Mouse (Mus musculus): ENCODE results near the gene Syt1. TPM values are rescaled to one million over a fixed set of nuclear protein-coding genes. Genes with fewer than 3 reads are reported as not detected.

Syt1 gene
- polyA plus RNA-seq, 1 experiment from 2014 or later: 0.70 TPM

DNA sequence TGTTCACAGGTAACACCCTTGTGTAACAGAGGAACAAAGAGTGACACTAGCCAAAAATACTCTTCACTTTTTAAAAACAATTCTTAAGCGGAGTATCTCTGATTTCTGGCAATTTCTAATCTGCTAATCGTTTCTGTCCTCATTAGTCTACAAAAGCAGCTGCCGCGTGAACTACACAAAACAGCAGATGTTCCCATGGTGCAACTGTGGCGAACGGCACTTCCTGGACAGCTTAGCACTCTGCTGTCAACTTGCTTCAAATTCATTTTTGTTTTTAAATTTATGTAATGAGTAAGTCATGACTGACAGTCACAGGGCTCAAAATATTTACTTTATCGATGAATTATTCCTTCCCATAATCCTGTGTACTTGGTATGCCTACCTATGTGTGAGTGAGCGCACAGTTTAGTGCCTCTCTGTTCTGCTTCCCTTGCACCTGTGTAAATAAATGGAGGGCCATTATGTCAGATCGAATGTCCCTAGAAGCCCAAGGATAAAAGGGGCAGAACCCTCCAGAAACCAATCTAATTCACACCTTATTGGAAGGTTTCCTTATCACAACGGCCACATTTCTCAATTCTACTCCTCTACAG lies 73.8 kb downstream of the Syt1 start:
- Histone ChIP-seq H3K9me3 (no peaks in the 10 kb centered on the region), H3K27me3 (ENCODE audit: insufficient read depth, poor library complexity, severe bottlenecking) (no peaks in the 10 kb centered on the region), H3K4me3 (no peak overlapping the region), H3K36me3 (no peaks in the 10 kb centered on the region), H3K27ac (no peak overlapping the region), H3K4me1 (no peaks in the 10 kb centered on the region)
- DNase-seq (ENCODE audit: low spot score): no peak
- WGBS: 81% methylated on average over 10 of the region's 10 CpGs

DNA sequence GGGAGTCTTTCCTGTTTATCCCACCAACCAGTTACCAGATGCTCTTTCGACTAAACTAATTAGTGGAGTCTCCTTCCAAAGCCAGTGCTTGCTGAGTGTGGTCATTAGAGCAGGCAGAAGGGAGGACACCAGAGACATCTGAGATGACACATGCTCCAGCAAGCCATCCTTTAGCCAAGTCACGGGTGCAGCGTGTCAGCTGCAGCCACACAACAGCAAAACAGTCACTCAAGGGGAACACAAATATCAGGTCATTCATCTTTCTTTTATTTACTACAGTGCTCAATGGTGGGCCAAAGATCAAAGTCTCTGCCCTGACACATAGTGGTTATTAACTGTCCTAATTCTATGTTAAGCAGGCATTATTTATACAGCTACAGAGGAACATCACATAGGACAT lies 80.5 kb downstream of the Syt1 start:
- Histone ChIP-seq H3K27me3 (ENCODE audit: insufficient read depth, poor library complexity, severe bottlenecking) (no peaks in the 10 kb centered on the region), H3K4me3 (no peak overlapping the region), H3K9me3 (no peaks in the 10 kb centered on the region), H3K36me3 (no peaks in the 10 kb centered on the region), H3K27ac (no peak overlapping the region), H3K4me1 (no peaks in the 10 kb centered on the region)
- DNase-seq (ENCODE audit: low spot score): no peak
- 79% methylated on average over 3 of the region's 3 CpGs for WGBS

DNA sequence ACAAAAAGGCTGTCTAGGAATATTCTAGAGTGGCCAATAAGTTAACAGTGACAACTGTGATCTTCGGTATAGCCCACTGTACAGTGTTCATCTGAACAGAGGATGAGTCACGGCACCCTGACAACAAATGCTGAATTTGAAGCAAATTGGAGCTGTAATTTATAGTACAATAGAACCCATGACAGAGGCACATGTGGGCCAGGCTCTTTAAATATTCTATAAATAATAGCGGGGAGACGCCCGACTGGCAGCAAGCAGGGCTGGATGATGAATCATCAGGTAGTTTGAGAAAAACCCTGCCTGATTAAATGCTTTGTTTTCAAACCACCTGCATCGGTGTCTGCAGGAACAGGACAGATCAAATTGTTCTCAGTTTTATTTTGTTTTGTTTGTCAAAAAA lies 81.1 kb downstream of the Syt1 start:
- no peaks in the 10 kb centered on the region for H3K4me1 ChIP-seq
- H3K36me3 ChIP-seq: no peaks in the 10 kb centered on the region
- H3K27ac ChIP-seq: no peak overlapping the region
- no peak overlapping the region for H3K4me3 ChIP-seq
- DNase-seq (ENCODE audit: low spot score): no peak
- H3K27me3 ChIP-seq (ENCODE audit: insufficient read depth, poor library complexity, severe bottlenecking): no peaks in the 10 kb centered on the region
- H3K9me3 ChIP-seq: no peaks in the 10 kb centered on the region
- WGBS: 88% methylated on average over 6 of the region's 6 CpGs

- Histone ChIP-seq H3K27ac (no peak overlapping the region), H3K9me3 (no peaks in the 10 kb centered on the region), H3K4me1 (no peaks in the 10 kb centered on the region), H3K27me3 (ENCODE audit: insufficient read depth, poor library complexity, severe bottlenecking) (no peaks in the 10 kb centered on the region), H3K4me3 (no peak overlapping the region), H3K36me3 (no peaks in the 10 kb centered on the region)
- 95% methylated on average over 1 of the region's 1 CpGs for WGBS
- DNase-seq (ENCODE audit: low spot score): no peak
Measured at GRCm38 (mm10) chr10:108905264-108905663, 105.5 kb downstream of the Syt1 start.

GRCm38 (mm10) chr10:108904371-108904770 lies 106.4 kb downstream of the Syt1 start:
- no peak for DNase-seq (ENCODE audit: low spot score)
- no peaks in the 10 kb centered on the region for H3K27me3 ChIP-seq (ENCODE audit: insufficient read depth, poor library complexity, severe bottlenecking)
- no peak overlapping the region for H3K4me3 ChIP-seq
- no peaks in the 10 kb centered on the region for H3K36me3 ChIP-seq
- H3K4me1 ChIP-seq: no peaks in the 10 kb centered on the region
- WGBS: 75% methylated on average over 4 of the region's 4 CpGs
- no peaks in the 10 kb centered on the region for H3K9me3 ChIP-seq
- H3K27ac ChIP-seq: no peak overlapping the region

DNA sequence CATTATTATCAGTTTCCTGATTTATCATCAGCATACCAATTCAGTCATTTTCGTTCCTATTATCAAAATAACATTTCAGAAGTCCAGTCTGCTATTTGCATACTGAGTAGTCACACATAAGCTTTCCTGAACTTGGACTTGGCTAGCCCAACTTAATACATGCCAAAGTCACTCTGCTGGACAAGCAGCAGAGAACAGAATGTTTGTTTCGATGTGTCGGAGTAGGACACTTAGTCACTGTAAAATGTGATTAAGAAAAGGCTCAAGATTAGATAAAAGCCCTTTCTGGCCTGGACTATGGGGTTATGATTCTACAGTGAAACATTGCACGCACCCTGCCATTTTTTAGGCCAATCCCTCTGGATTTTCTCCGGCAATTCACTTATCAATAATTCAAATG lies 114.3 kb downstream of the Syt1 start:
- H3K4me1 ChIP-seq: no peaks in the 10 kb centered on the region
- H3K4me3 ChIP-seq: no peak overlapping the region
- WGBS: 86% methylated on average over 5 of the region's 5 CpGs
- no peaks in the 10 kb centered on the region for H3K27me3 ChIP-seq (ENCODE audit: insufficient read depth, poor library complexity, severe bottlenecking)
- no peak for DNase-seq (ENCODE audit: low spot score)
- no peaks in the 10 kb centered on the region for H3K9me3 ChIP-seq
- no peak overlapping the region for H3K27ac ChIP-seq
- H3K36me3 ChIP-seq: no peaks in the 10 kb centered on the region

- Histone ChIP-seq H3K4me1 (no peaks in the 10 kb centered on the region), H3K36me3 (no peaks in the 10 kb centered on the region), H3K9me3 (no peaks in the 10 kb centered on the region), H3K4me3 (no peak overlapping the region), H3K27ac (no peak overlapping the region), H3K27me3 (ENCODE audit: insufficient read depth, poor library complexity, severe bottlenecking) (no peaks in the 10 kb centered on the region)
- DNase-seq (ENCODE audit: low spot score): no peak
- WGBS: 84% methylated on average over 6 of the region's 6 CpGs
Measured at GRCm38 (mm10) chr10:108893288-108893687, 117.5 kb downstream of the Syt1 start.

DNA sequence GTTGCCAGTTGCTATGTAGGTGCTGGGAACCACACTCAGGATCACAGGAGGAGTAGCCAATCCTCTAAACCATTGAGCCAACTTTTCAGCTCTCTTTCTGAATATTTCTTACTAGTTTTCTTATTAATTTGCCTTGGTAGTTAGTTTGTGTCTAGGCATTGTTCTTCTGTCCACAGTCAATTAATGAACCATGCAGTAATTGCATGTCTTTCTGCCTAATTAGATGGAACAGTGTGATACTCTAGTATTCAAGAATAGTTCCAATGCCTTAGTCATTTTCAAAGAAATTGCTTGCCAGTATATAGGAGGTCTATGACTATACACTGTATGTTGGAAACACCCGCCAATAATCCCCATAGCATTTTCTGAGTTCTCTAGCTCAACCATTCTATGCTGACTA lies 118.3 kb downstream of the Syt1 start:
- Histone ChIP-seq H3K27ac (no peak overlapping the region), H3K36me3 (no peaks in the 10 kb centered on the region), H3K4me1 (no peaks in the 10 kb centered on the region), H3K4me3 (no peak overlapping the region), H3K9me3 (no peaks in the 10 kb centered on the region), H3K27me3 (ENCODE audit: insufficient read depth, poor library complexity, severe bottlenecking) (no peaks in the 10 kb centered on the region)
- no peak for DNase-seq (ENCODE audit: low spot score)
- WGBS: 94% methylated on average over 1 of the region's 1 CpGs

GRCm38 (mm10) chr10:108889084-108889483 lies 121.7 kb downstream of the Syt1 start:
- H3K9me3 ChIP-seq: no peaks in the 10 kb centered on the region
- no peak overlapping the region for H3K27ac ChIP-seq
- no peak overlapping the region for H3K4me3 ChIP-seq
- no peak for DNase-seq (ENCODE audit: low spot score)
- WGBS: 87% methylated on average over 4 of the region's 4 CpGs
- no peaks in the 10 kb centered on the region for H3K27me3 ChIP-seq (ENCODE audit: insufficient read depth, poor library complexity, severe bottlenecking)
- no peaks in the 10 kb centered on the region for H3K4me1 ChIP-seq
- no peaks in the 10 kb centered on the region for H3K36me3 ChIP-seq

DNA sequence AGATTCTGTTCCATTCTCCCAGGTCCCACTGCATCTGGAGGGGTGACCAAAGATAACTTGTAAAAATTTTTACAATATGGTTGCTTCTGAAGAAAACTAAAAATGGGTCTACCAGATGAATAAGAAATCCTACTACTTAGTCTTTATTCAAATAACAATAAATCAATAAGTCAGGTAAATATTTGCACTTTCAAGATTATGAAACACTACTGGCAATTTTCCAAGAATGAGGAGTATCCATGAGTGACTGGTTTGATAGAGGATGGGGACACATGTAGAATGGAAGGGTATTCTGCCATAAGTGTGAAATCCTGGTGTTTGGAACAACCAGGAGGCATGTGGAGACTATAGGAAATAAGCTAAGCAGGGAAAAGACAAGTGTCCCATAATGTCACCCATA lies 124.0 kb downstream of the Syt1 start:
- Histone ChIP-seq H3K9me3 (no peaks in the 10 kb centered on the region), H3K27me3 (ENCODE audit: insufficient read depth, poor library complexity, severe bottlenecking) (no peaks in the 10 kb centered on the region), H3K27ac (no peak overlapping the region), H3K4me3 (no peak overlapping the region), H3K36me3 (no peaks in the 10 kb centered on the region), H3K4me1 (no peaks in the 10 kb centered on the region)
- DNase-seq (ENCODE audit: low spot score): no peak

DNA sequence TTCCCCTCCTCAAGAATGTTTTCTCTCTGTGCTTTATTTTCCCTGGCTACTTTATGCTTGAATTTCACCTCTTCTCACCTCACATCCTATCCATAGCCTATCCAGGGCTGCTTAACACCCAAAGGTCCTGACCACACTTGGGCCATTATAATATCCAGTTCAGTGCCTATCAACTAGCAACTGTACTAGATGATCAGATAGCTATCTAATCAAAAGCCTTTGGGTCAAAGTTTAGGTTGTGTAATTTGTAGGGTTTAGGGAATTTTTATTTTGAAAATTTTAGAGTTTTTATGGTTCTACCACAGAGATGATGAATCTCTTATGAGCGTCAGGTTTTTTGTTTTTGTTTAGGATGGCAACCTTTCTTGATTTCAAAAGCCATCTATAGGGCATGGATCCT lies 125.0 kb downstream of the Syt1 start:
- WGBS: 83% methylated on average over 1 of the region's 1 CpGs

DNA sequence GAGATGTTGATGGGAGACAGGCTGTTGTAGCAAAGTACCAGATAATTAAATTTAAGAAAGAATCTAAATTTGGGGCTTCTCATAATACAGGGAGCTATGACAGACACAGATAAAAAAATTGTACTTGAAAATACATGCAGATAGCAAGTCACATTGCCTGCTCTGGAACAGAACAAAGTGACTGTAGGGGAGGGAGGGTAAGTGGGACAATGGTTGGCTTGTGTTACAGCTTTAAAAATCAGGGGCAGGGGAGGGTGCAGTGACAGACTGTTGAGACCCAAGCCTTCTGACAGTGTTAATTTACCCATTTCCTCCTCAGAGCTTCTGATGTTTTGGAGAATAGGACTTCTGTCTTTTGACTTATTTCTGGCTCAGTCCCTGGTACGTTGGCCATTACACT lies 126.3 kb downstream of the Syt1 start:
- Histone ChIP-seq H3K4me3 (no peak overlapping the region), H3K27ac (no peak overlapping the region), H3K27me3 (ENCODE audit: insufficient read depth, poor library complexity, severe bottlenecking) (no peaks in the 10 kb centered on the region), H3K4me1 (no peaks in the 10 kb centered on the region), H3K36me3 (no peaks in the 10 kb centered on the region), H3K9me3 (no peaks in the 10 kb centered on the region)
- 59% methylated on average over 1 of the region's 1 CpGs for WGBS
- no peak for DNase-seq (ENCODE audit: low spot score)

More for the DNA sequence above, 125.0 kb downstream of the Syt1 start:
- H3K4me3 ChIP-seq: no peak overlapping the region
- H3K36me3 ChIP-seq: no peaks in the 10 kb centered on the region
- H3K27ac ChIP-seq: no peak overlapping the region
- DNase-seq (ENCODE audit: low spot score): no peak
- H3K4me1 ChIP-seq: no peaks in the 10 kb centered on the region
- no peaks in the 10 kb centered on the region for H3K9me3 ChIP-seq
- H3K27me3 ChIP-seq (ENCODE audit: insufficient read depth, poor library complexity, severe bottlenecking): no peaks in the 10 kb centered on the region

- WGBS: 93% methylated on average over 2 of the region's 2 CpGs
- Histone ChIP-seq H3K9me3 (no peaks in the 10 kb centered on the region), H3K27ac (no peak overlapping the region), H3K4me1 (no peaks in the 10 kb centered on the region), H3K4me3 (no peak overlapping the region), H3K36me3 (no peaks in the 10 kb centered on the region), H3K27me3 (ENCODE audit: insufficient read depth, poor library complexity, severe bottlenecking) (no peaks in the 10 kb centered on the region)
- DNase-seq (ENCODE audit: low spot score): no peak
Measured at GRCm38 (mm10) chr10:108880372-108880771, 130.4 kb downstream of the Syt1 start.

DNA sequence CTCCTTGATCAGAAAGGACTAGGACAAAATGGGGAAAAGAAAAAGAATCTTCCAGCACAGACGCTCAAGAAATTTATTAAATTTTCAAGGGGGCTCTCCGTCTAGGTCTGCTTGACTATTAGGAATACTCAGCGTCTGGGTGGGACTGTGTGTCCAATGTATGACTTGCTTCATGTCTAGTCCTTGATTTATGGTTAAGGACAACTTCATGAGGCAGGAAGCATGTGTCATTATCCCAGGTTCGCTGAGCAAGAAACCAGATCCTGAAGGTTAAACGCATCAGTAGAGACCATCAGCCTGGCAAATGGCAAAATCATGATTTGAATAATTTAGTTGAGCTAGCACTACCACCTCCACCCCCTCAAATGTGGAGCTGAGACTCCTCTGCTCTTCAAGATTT lies 135.1 kb downstream of the Syt1 start:
- Histone ChIP-seq H3K4me3 (no peak overlapping the region), H3K9me3 (no peaks in the 10 kb centered on the region), H3K27me3 (ENCODE audit: insufficient read depth, poor library complexity, severe bottlenecking) (no peaks in the 10 kb centered on the region), H3K4me1 (no peaks in the 10 kb centered on the region), H3K27ac (no peak overlapping the region), H3K36me3 (no peaks in the 10 kb centered on the region)
- no peak for DNase-seq (ENCODE audit: low spot score)
- WGBS: 86% methylated on average over 5 of the region's 5 CpGs

Data from heart, embryonic 10.5 days (tissue).